Mouse (Mus musculus): ENCODE data around the gene Runx2. TPM values are rescaled to one million over a fixed set of nuclear protein-coding genes. Genes with fewer than 3 reads are reported as not detected.

The Runx2 gene
- total RNA-seq, 2 experiments from 2014 or later = 8.8 to 9.3 TPM

GRCm38 (mm10) chr17:44485337-44485736, 329.3 kb downstream of the Runx2 start:
- no peak for DNase-seq (ENCODE audit: low spot score in 2 of 2)

- no peak for DNase-seq (ENCODE audit: low spot score in 2 of 2)
These were observed 334.7 kb downstream of the Runx2 start for GRCm38 (mm10) chr17:44479918-44480317.

- DNase-seq (ENCODE audit: low spot score in 2 of 2) = no peak
These were observed 335.1 kb downstream of the Runx2 start for GRCm38 (mm10) chr17:44479491-44479890.

GRCm38 (mm10) chr17:44475910-44476309, 338.7 kb downstream of the Runx2 start:
- no peak for DNase-seq (ENCODE audit: low spot score in 2 of 2)

- no peak for DNase-seq (ENCODE audit: low spot score in 2 of 2)
These were observed 340.3 kb downstream of the Runx2 start for GRCm38 (mm10) chr17:44474280-44474679.

GRCm38 (mm10) chr17:44472695-44473094, 341.9 kb downstream of the Runx2 start:
- DNase-seq (ENCODE audit: low spot score in 2 of 2) = no peak

- DNase-seq (ENCODE audit: low spot score in 2 of 2) = no peak
These were observed 350.9 kb downstream of the Runx2 start for GRCm38 (mm10) chr17:44463679-44464078.

GRCm38 (mm10) chr17:44460156-44460555, 354.4 kb downstream of the Runx2 start:
- no peak for DNase-seq (ENCODE audit: low spot score in 2 of 2)

GRCm38 (mm10) chr17:44459029-44459428, 355.6 kb downstream of the Runx2 start:
- no peak for DNase-seq (ENCODE audit: low spot score in 2 of 2)

- no peak for DNase-seq (ENCODE audit: low spot score in 2 of 2)
These were observed 357.9 kb downstream of the Runx2 start for GRCm38 (mm10) chr17:44456696-44457095.

GRCm38 (mm10) chr17:44455681-44456600, 358.7 kb downstream of the Runx2 start:
- DNase-seq (ENCODE audit: low spot score in 2 of 2) = peak; percentile 67 to 71

- DNase-seq (ENCODE audit: low spot score in 2 of 2) = no peak
These were observed 364.6 kb downstream of the Runx2 start for GRCm38 (mm10) chr17:44449915-44450471.

Other genes with a start within 250 kb of the Runx2 start
- 10 to 100 TPM; 13.1 to 13.7 TPM for gene Supt3, start 37.6 kb downstream of the Runx2 start, total RNA-seq (2021)